Comparison of ENCODE assay signal across 14 mouse cellular contexts in the genomic region with DNA sequence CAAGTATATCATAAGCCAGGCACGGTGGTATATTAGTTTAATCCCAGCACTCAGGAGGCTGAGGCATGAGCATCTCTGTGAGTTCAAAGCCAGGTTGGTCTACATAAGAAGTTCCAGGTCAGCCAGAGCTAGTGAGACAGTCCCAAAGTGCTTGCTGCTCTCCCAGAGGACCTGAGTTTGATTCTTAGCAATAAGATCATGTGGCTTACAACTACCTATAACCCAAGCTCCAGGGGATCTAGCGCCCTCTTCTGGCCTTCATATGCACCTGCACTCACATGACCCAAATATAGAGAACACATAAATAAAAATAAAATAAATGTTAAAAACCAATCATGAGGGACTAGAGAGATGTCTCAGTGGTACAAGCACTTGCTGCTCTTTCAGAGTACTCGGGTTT. TPM values are rescaled to one million over a fixed set of nuclear protein-coding genes. Genes with fewer than 3 reads are reported as not detected.
A peak's percentile ranks its signal among the peaks of the same experiment; 100 is the strongest.
DNase-seq lines count a peak whose midpoint lies in the region; ATAC-seq and TF ChIP-seq lines count a peak whose summit lies in the region.
"Had no signal": no experiment of that assay in that cellular context is flagged by ENCODE, and none has a peak within 500 bp of the region (broad histone marks: within the 10 kb centered on the region; RNA-seq: fewer than 3 reads in every experiment).

No protein-coding gene starts in this region.

- no peaks in the 10 kb centered on the region for H3K9me3 ChIP-seq in lung, postnatal 0 days (ENCODE audit: low read length)
- H3K9me3 ChIP-seq in ES-Bruce4 (replicated peaks; ENCODE audit: control insufficient read depth, insufficient read depth, low read length, poor library complexity, severe bottlenecking) = no peaks in the 10 kb centered on the region
- H3K9me3 ChIP-seq: megakaryocyte, embryonic 14.5 days had no signal

- H3K27me3 ChIP-seq in heart, adult 2 months (ENCODE audit: control insufficient read depth, insufficient read depth, low read length) = no peaks in the 10 kb centered on the region
- no peaks in the 10 kb centered on the region for H3K27me3 ChIP-seq in lung, postnatal 0 days (replicated peaks; ENCODE audit: insufficient read depth, low read length)
- H3K27me3 ChIP-seq in ES-Bruce4 (ENCODE audit: control insufficient read depth, insufficient read depth, low read length, poor library complexity, severe bottlenecking) = no peaks in the 10 kb centered on the region
- H3K27me3 ChIP-seq: megakaryocyte, embryonic 14.5 days had no signal

- H3K79me2 ChIP-seq in heart, adult 2 months (replicated peaks; ENCODE audit: control insufficient read depth, insufficient read depth, low read length) = no peaks in the 10 kb centered on the region

- H3K4me2 ChIP-seq in lung, postnatal 0 days (replicated peaks; ENCODE audit: low read depth, low read length) = no peak overlapping the region

- no peak overlapping the region for H3K4me3 ChIP-seq in heart, adult 2 months
- no peak overlapping the region for H3K4me3 ChIP-seq in lung, postnatal 0 days (ENCODE audit: low read depth, low read length)
- H3K4me3 ChIP-seq in ES-Bruce4 (ENCODE audit: low read depth, low read length) = no peak overlapping the region
- H3K4me3 ChIP-seq: erythroblast, embryonic 14.5 days; megakaryocyte, embryonic 14.5 days had no signal

- peak; percentile 50 for TF ChIP-seq CTCF in heart, adult 2 months (IDR thresholded peaks at IDR 0.05)
- peak; percentile 28 for TF ChIP-seq CTCF in lung, postnatal 0 days (IDR thresholded peaks at IDR 0.05)
- peak; percentile 32 for TF ChIP-seq CTCF in ES-Bruce4 (IDR thresholded peaks at IDR 0.05; ENCODE audit: low read depth, low read length)

- intact Hi-C loops in heart, adult 2 months (cut with DNase I) = no loop called here

- TF ChIP-seq POLR2A in heart, adult 2 months (IDR thresholded peaks at IDR 0.05; ENCODE audit: insufficient read depth, low read depth, low read length) = no peak
- no peak for TF ChIP-seq POLR2A in ES-Bruce4 (IDR thresholded peaks at IDR 0.05; ENCODE audit: insufficient read depth, low read length)

- H3K36me3 ChIP-seq in heart, adult 2 months (ENCODE audit: control insufficient read depth, insufficient read depth, low read length) = no peaks in the 10 kb centered on the region
- H3K36me3 ChIP-seq in lung, postnatal 0 days (ENCODE audit: insufficient read depth, low read length) = no peaks in the 10 kb centered on the region
- H3K36me3 ChIP-seq in ES-Bruce4 (ENCODE audit: control insufficient read depth, insufficient read depth, low read length, poor library complexity, severe bottlenecking) = no peaks in the 10 kb centered on the region

- no peak for TF ChIP-seq EP300 in heart, adult 2 months (IDR thresholded peaks at IDR 0.05; ENCODE audit: insufficient read depth, low read depth, low read length)
- no peak for TF ChIP-seq EP300 in lung, postnatal 0 days (IDR thresholded peaks at IDR 0.05)
- TF ChIP-seq EP300 in ES-Bruce4 (IDR thresholded peaks at IDR 0.05; ENCODE audit: insufficient read depth, low read depth, low read length) = no peak

- WGBS in heart, adult 2 months = 70% methylated on average over 3 of the region's 3 CpGs
- WGBS in lung, postnatal 0 days = 66% methylated on average over 3 of the region's 3 CpGs

- DNase-seq in heart, adult 2 months = no peak
- DNase-seq in heart, postnatal 4 days = no peak
- no peak for DNase-seq in lung, postnatal 0 days (ENCODE audit: low spot score)
- no peak for DNase-seq in lung, adult 18-20 months
- DNase-seq in right cerebral cortex, postnatal 14 days = no peak
- DNase-seq in thymus, postnatal 36 days = no peak
- DNase-seq: adrenal gland, adult 8-10 months; heart, postnatal 14 days; kidney, adult 9 months; right cerebral cortex, adult 18-20 months had no signal

- no peak for ATAC-seq in lung, postnatal 0 days
- ATAC-seq in erythroid progenitor cell, adult 5-6 weeks (replicated peaks; ENCODE audit: low FRiP score, poor library complexity, severe bottlenecking) = peak; percentile 67; the same call in 1 of the 2 replicates

- no peaks in the 10 kb centered on the region for H3K4me1 ChIP-seq in heart, adult 2 months (ENCODE audit: control insufficient read depth, insufficient read depth, low read length)
- no peaks in the 10 kb centered on the region for H3K4me1 ChIP-seq in lung, postnatal 0 days (ENCODE audit: insufficient read depth, low read depth, low read length)
- no peaks in the 10 kb centered on the region for H3K4me1 ChIP-seq in ES-Bruce4 (ENCODE audit: control insufficient read depth, insufficient read depth, low read length)

- H3K27ac ChIP-seq in heart, adult 2 months = no peak overlapping the region
- H3K27ac ChIP-seq in lung, postnatal 0 days (ENCODE audit: low read length) = no peak overlapping the region
- H3K27ac ChIP-seq in ES-Bruce4 (ENCODE audit: insufficient read depth, low read length) = no peak overlapping the region

- no peak overlapping the region for H3K9ac ChIP-seq in heart, adult 2 months (ENCODE audit: low read depth, low read length)
- no peak overlapping the region for H3K9ac ChIP-seq in lung, postnatal 0 days (replicated peaks; ENCODE audit: low read depth)
- no peak overlapping the region for H3K9ac ChIP-seq in ES-Bruce4 (ENCODE audit: low read depth, poor library complexity, severe bottlenecking)

RNA-seq across cellular contexts. Expression of a gene that starts 21.5 kb away (rescaled TPM):
- 10 to 100 TPM; 58.5 to 68.0 TPM for total RNA-seq in heart, adult 2 months (2021)
- 53.2 and 79.0 TPM in 2 replicates for polyA plus RNA-seq in heart, adult 2 months (2012; rRNA removed)
- 10 to 100 TPM; 60.3 to 62.1 TPM for total RNA-seq in heart, postnatal 4 days (2021)
- polyA plus RNA-seq in lung, postnatal 0 days (2015; fragmentation: Nextera tagmentation; extraction: Ambion mirVana) = 119 and 120 TPM in 2 replicates
- 55.9 and 61.1 TPM in 2 replicates for polyA plus RNA-seq in ES-Bruce4 (2011; ENCODE audit: insufficient read depth, insufficient read length, low read depth, missing spikeins)
- total RNA-seq in erythroid progenitor cell, adult 5-6 weeks (2015; ENCODE audit: low replicate concordance) = 60.4 and 69.6 TPM in 2 replicates
- total RNA-seq in erythroid progenitor cell, adult 5-6 weeks (2017; ENCODE audit: low replicate concordance) = 69.2 and 100 TPM in 2 replicates

RNA-seq across cellular contexts. Expression of a gene that starts 36.2 kb away (rescaled TPM):
- total RNA-seq in heart, adult 2 months (2021) = 10 to 100 TPM; 20.6 to 21.3 TPM
- polyA plus RNA-seq in heart, adult 2 months (2012; rRNA removed) = 10.6 and 21.6 TPM in 2 replicates
- total RNA-seq in heart, postnatal 4 days (2021) = 10 to 100 TPM; 36.7 to 41.2 TPM
- polyA plus RNA-seq in lung, postnatal 0 days (2015; fragmentation: Nextera tagmentation; extraction: Ambion mirVana) = 101 and 104 TPM in 2 replicates
- 60.7 and 61.6 TPM in 2 replicates for polyA plus RNA-seq in ES-Bruce4 (2011; ENCODE audit: insufficient read depth, insufficient read length, low read depth, missing spikeins)
- total RNA-seq in erythroid progenitor cell, adult 5-6 weeks (2015; ENCODE audit: low replicate concordance) = 41.5 and 48.3 TPM in 2 replicates
- 32.2 and 41.5 TPM in 2 replicates for total RNA-seq in erythroid progenitor cell, adult 5-6 weeks (2017; ENCODE audit: low replicate concordance)

RNA-seq across cellular contexts. Expression of a gene that starts 36.4 kb away (rescaled TPM):
- total RNA-seq in heart, adult 2 months (2021) = 10 to 100 TPM; 34.4 to 39.1 TPM
- polyA plus RNA-seq in heart, adult 2 months (2012; rRNA removed) = 31.2 and 62.1 TPM in 2 replicates
- total RNA-seq in heart, postnatal 4 days (2021) = 10 to 100 TPM; 20.5 to 21.2 TPM
- 48.9 and 52.2 TPM in 2 replicates for polyA plus RNA-seq in lung, postnatal 0 days (2015; fragmentation: Nextera tagmentation; extraction: Ambion mirVana)
- 11.8 and 16.1 TPM in 2 replicates for polyA plus RNA-seq in ES-Bruce4 (2011; ENCODE audit: insufficient read depth, insufficient read length, low read depth, missing spikeins)
- total RNA-seq in erythroid progenitor cell, adult 5-6 weeks (2015; ENCODE audit: low replicate concordance) = 3.4 and 21.3 TPM in 2 replicates
- total RNA-seq in erythroid progenitor cell, adult 5-6 weeks (2017; ENCODE audit: low replicate concordance) = 4.6 and 5.2 TPM in 2 replicates
